11 mouse cellular contexts compared by ENCODE assay signal in the genomic region with DNA sequence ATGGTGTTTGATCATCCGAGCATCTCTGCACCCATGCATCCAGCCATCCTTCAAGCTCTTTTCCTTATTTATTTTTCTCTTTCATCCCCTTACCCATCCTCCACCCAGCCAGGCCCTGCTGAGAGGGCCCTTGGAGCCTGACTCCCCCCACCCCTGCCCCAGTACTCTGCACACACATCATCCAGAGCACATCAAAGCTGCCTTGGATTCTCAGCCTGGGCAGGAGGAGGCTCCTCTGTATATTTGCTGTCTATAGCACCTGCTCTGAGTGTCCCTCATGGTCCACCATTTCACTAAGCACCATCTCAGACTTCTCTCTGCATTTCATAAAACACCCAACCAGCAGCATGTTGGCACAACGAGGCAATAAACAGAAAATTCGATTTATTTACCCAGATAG.
DNase-seq lines count a peak whose midpoint lies in the region; ATAC-seq lines count a peak whose summit lies in the region.
"Had no signal": no experiment of that assay in that cellular context is flagged by ENCODE, and none has a peak within 500 bp of the region (broad histone marks: within the 10 kb centered on the region; RNA-seq: fewer than 3 reads in every experiment).

No protein-coding gene starts in this region.

- no peaks in the 10 kb centered on the region for H3K36me3 ChIP-seq in neural tube, embryonic 11.5 days (ENCODE audit: control insufficient read depth, insufficient read depth, low read length)
- H3K36me3 ChIP-seq in hindbrain, embryonic 12.5 days = no peaks in the 10 kb centered on the region
- no peaks in the 10 kb centered on the region for H3K36me3 ChIP-seq in neural tube, embryonic 15.5 days

- H3K9me3 ChIP-seq in neural tube, embryonic 11.5 days (ENCODE audit: control insufficient read depth, low read length) = no peaks in the 10 kb centered on the region
- H3K9me3 ChIP-seq in hindbrain, embryonic 12.5 days (replicated peaks) = no peaks in the 10 kb centered on the region
- H3K9me3 ChIP-seq in neural tube, embryonic 15.5 days (replicated peaks) = no peaks in the 10 kb centered on the region

- peaks cover 16% of the 10 kb centered on the region for H3K4me1 ChIP-seq in neural tube, embryonic 11.5 days (ENCODE audit: control insufficient read depth, insufficient read depth, low read length)
- H3K4me1 ChIP-seq in hindbrain, embryonic 12.5 days = peaks cover 38% of the 10 kb centered on the region
- peaks cover 22% of the 10 kb centered on the region for H3K4me1 ChIP-seq in neural tube, embryonic 15.5 days

- peak overlapping the region; percentile 89 for H3K27ac ChIP-seq in neural tube, embryonic 11.5 days (ENCODE audit: low read depth, low read length)
- peak overlapping the region; percentile 95 for H3K27ac ChIP-seq in hindbrain, embryonic 12.5 days
- H3K27ac ChIP-seq in neural tube, embryonic 15.5 days (replicated peaks) = peak overlapping the region; percentile 46

- DNase-seq in neural tube, embryonic 11.5 days (ENCODE audit: low spot score) = no peak
- DNase-seq in neural tube, embryonic 10.5 days (ENCODE audit: extremely low spot score, low spot score) = no peak
- DNase-seq in testis, postnatal 10 days (ENCODE audit: low spot score) = no peak
- no peak for DNase-seq in cerebellum, postnatal 10 days
- DNase-seq in left cerebral cortex, adult 8-10 months (ENCODE audit: low spot score in 2 of 2) = no peak
- DNase-seq: adrenal gland, adult 2 months; thymus, adult 18-20 months had no signal

- 59% methylated on average over 3 of the region's 3 CpGs for WGBS in neural tube, embryonic 11.5 days
- 55% methylated on average over 3 of the region's 3 CpGs for WGBS in hindbrain, embryonic 12.5 days
- 39% methylated on average over 3 of the region's 3 CpGs for WGBS in neural tube, embryonic 15.5 days

- H3K9ac ChIP-seq in neural tube, embryonic 11.5 days (ENCODE audit: low read length) = no peak overlapping the region
- no peak overlapping the region for H3K9ac ChIP-seq in hindbrain, embryonic 12.5 days
- H3K9ac ChIP-seq in neural tube, embryonic 15.5 days (replicated peaks) = no peak overlapping the region

- H3K4me2 ChIP-seq in neural tube, embryonic 11.5 days (ENCODE audit: low read depth) = no peak overlapping the region
- H3K4me2 ChIP-seq in hindbrain, embryonic 12.5 days (replicated peaks) = no peak overlapping the region
- H3K4me2 ChIP-seq in neural tube, embryonic 15.5 days = no peak overlapping the region

- peak; percentile 42 for ATAC-seq in neural tube, embryonic 11.5 days (ENCODE audit: insufficient read depth, low FRiP score, low TSS enrichment)
- peak; percentile 39; the same call in 1 of the 2 replicates for ATAC-seq in hindbrain, embryonic 12.5 days (ENCODE audit: low FRiP score)
- 0 out of 2 replicates have a peak, but pooled peaks have one; percentile 1 for ATAC-seq in megakaryocyte-erythroid progenitor cell, adult 5-6 weeks (replicated peaks; ENCODE audit: low FRiP score, low TSS enrichment, poor library complexity, severe bottlenecking)
- ATAC-seq in neural tube, embryonic 15.5 days (ENCODE audit: low FRiP score) = no peak
- ATAC-seq: inflammation-experienced regulatory T-cells, adult 6 months had no signal

- H3K4me3 ChIP-seq in neural tube, embryonic 11.5 days (ENCODE audit: low read depth, low read length) = no peak overlapping the region
- no peak overlapping the region for H3K4me3 ChIP-seq in hindbrain, embryonic 12.5 days
- no peak overlapping the region for H3K4me3 ChIP-seq in neural tube, embryonic 15.5 days (replicated peaks)

- no peaks in the 10 kb centered on the region for H3K27me3 ChIP-seq in neural tube, embryonic 11.5 days (ENCODE audit: control insufficient read depth, insufficient read depth, low read length)
- H3K27me3 ChIP-seq in hindbrain, embryonic 12.5 days = no peaks in the 10 kb centered on the region
- H3K27me3 ChIP-seq in neural tube, embryonic 15.5 days (replicated peaks) = no peaks in the 10 kb centered on the region
